Mouse (Mus musculus): ENCODE measurements at regions not wholly inside any gene's neighbourhood (a gene's known extent, or its start where the extent isn't known, plus 50 kb on each side); places are given as distances from the start of the nearest gene placed in this dataset.

DNA sequence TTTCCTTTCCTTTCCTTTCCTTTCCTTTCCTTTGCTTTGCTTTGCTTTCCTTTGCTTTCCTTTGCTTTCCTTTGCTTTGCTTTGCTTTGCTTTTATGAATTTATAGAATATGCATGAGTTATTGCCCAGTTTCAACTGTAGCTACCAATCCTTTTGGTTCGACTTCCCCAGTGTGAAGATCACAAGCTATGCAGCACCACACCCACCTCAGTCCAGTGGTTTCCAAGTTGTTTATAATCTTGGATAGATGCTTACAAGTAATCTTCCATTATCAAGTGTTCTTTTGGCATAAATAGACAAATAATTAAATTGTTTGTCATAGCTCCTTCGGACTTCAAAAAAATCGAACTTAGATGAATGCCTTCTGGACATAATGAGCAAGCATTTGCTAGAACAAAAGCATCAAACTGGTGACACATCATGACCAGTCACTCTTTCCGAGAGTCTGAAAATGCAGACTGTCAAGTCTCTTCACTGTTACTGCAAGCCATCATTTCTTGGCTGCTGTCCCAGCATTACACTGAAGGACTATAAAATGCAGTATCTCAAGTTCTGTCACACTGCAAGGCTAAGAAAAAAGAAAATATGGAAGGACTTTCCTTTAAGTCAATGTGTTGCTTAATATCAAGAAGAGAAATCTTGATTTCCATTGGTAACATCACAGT, 1169.1 kb downstream of the Zfp704 start:
- CTCF ChIA-PET, result interaction anchor here in 1 of 4 experiments (0.6 kb wide), 1 partner anchor 719 kb away, joined by 6 read pairs; no protein-coding TSS in a partner anchor
- POLR2A ChIA-PET, result interaction anchor here in 2 of 4 experiments (0.6 to 1.5 kb wide), 2 partner anchors 69 to 83 kb away, joined by 3 to 5 read pairs; no protein-coding TSS in a partner anchor

Data from embryonic stem cell, embryonic (primary cell).